Mouse (Mus musculus): ENCODE results near the gene Pigp.

The Pigp gene

DNA sequence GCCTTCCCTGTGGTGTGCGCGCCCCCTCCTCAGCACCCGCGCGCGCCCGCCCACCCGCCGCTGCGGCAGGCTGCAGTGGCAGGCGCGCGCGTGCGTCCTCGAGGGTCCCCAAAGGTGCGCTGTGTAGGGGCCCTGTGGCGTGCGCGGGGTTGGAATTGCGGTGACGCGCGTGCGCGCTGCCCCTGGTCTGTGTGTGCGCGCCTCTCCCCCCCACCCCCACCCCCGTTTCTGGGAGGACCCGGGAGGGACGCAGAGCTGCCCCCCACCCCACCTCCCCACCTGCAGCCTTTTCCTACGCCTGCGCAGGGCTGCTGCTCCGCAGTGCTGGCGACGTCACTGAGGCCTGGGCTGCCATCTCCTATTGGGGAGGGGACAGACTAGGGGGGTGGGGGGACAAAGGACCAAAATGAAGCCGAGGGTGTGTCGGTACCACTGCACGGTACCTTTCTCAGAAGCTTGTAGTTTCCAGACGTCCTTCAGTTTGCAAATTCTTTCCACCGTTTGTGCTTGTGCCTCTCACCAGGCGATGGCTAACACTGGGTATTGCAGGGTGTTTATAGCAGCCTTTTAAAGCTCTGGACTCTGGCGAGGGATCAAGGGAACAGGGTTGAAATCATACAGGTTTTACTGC lies at the start of gene Pigp:
TSS of gene Pigp (minus strand) at position 542 of the 631 bp plus-strand sequence.
- peak; percentile 36 for DNase-seq (ENCODE audit: low read depth)

DNA sequence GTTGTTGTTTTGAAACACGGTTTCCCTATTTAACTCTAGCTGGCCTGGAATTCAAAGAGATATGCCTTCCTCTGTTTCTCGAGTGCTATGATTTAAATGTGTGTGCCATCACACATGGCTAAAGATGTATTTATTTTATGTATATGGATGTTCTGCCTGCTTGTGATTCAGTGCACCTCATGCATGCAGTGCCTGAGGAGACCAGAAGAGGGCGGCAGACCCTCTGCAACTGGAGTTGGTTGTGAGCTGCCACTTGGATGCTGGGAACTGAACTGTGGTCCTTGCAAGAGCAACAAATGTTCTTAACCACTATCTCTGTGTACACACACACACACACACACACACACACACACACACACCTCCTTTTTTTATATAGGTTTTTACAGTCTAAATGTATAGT lies 48.9 kb upstream of the Pigp start:
- DNase-seq (ENCODE audit: low read depth), result no peak

DNA sequence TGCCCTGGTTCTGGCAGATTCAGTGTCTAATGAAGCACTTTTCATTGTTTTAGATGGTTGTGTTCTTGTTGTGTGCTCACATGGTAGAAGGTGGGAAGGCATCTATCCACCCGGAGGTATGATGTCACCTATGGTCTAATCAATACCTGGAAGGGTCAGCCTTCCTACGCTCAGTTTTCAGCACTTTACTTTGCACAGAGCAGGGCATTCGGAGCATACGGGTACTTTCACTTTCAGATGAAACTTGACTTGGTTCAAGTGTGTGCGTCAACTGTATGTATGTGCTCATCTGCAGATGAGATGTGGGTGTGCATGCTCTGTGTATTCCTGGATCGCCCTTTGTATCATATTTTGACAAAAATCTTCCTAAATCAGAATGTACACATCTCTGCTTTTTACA lies 42.5 kb upstream of the Pigp start:
- DNase-seq (ENCODE audit: low read depth), result no peak

DNA sequence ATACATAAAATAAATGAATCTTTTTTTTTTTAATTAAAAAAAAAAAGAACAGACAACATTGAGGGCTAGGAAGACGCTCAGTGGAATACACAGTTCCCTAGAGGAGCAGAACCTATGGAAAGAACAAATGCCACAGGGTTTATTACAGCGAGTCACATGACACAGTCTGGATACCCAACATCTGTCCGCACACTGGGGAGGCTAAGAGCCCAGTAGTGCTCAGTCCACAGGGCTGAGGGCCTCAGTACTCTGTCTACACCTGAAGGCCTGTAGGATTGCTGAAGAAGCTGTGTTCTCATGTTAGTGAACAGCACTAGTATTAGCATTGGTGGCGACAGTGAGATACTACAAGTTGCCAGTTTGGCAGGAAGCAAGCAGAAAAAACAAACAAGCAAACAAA lies 41.1 kb upstream of the Pigp start:
- no peak for DNase-seq (ENCODE audit: low read depth)

DNA sequence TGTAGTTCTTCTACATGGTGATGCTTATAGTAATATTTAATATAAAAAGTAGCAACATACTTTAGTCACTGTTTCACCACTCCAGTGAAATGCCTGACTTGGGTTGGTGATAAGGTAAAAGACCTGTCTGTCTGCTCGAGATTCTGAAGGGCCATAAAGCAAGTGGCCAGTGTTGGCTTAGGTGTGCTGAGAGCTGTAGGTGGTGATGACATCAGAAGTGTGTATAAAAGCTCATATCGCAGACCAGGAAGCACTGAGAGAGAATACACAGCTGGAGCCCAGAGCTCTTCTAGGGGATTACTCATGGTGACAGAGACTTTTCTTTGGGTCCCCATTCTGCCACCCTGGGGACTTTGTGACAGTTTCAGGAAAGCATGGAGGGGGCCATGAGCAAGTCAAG lies 40.6 kb upstream of the Pigp start:
- no peak for DNase-seq (ENCODE audit: low read depth)

DNA sequence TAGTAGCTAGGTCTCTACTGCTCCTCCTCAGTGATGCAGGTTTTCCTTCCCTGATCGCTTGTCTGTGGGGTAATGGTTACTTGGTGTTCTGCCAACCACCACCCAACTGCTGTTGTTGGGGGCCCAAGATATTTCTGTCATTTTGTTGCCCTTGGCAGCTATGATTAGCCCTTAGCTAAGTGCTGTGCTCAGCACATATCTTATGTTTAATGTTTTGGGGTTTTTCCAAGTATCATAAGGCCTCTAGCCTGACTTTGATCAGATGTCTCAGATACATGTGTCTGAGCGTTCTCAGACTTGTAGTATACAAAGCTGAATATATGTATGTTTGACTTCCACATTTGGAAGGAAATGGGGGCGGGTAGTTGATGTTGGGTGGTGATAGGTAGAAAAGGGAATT lies 39.6 kb upstream of the Pigp start:
- no peak for DNase-seq (ENCODE audit: low read depth)

DNA sequence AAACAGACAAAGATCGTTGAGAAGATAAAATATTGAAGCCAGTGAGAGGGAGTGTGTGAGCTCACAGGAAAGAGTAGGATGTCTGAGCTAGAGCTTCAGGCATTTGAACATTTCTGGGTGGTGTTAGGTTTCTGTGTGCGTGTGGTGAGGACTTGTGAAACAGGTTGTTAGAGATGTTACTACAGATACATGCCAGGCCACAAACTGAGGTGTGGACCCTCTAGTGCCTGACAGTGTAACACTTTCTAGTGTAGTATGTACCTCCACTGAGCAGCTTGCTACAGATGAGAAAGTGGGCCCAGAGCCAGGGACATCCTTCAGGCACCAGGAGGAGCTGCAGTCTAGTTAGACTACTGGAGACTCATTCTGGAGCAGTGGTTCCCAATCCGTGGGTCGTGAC lies 30.5 kb upstream of the Pigp start:
- DNase-seq (ENCODE audit: low read depth), result no peak

DNA sequence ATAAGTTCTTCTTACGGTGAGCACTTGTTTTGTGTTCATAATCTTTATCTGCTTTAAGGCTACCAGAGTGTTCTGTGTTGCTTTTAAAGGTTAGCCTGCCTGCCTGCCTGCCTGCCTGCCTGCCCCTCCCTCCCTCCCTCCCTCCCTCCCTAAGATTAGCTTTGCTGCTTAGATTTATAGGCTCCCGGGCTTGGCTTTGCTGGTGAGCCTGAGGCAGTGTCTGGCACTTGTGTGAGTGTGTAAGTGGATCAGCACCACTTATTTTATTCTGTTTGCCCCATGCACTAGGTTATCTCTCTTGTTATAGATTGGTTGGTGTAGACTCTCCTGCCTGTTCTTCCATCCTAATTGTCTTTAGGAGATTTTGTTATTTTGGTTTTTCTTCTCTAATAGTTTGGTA lies 30.0 kb upstream of the Pigp start:
- no peak for DNase-seq (ENCODE audit: low read depth)

DNA sequence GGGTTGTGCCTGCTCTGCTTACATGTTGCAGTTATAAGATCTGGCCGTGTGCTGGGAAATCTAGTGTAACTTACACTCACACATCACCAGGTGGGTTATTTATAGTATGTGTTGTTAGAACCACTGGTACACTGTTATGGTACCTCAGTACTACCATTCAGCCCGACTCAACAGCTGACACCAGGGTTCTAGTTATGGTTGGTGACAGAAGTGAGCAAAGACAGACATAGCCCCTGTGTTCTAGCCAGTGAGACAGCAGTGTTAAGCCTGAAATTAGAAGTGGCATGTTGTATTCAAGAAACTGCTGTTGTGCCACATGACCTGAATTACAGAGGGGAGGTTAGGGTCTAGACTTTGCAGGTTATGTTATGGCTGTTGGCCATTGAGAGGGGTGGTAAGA lies 27.5 kb upstream of the Pigp start:
- no peak for DNase-seq (ENCODE audit: low read depth)

DNA sequence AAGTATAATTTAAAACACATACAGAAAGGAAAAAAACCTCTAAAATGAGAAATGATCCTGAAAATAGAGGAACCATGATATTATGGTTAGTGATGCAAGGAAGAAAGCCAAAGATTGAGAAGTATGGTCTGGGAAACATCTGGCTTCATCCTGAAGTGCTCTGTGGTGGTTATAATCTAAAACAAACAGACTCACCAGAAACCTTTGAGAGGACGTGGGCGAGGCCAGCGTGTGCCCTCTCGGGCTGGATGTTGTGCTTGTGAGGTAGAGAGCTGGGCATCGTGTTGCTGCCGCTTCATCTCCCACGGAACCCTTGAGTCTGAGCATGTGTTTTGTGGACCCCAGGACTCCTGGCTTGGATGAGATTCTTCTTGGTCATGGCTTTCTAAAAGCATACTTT lies 25.0 kb upstream of the Pigp start:
- DNase-seq (ENCODE audit: low read depth), result no peak

DNA sequence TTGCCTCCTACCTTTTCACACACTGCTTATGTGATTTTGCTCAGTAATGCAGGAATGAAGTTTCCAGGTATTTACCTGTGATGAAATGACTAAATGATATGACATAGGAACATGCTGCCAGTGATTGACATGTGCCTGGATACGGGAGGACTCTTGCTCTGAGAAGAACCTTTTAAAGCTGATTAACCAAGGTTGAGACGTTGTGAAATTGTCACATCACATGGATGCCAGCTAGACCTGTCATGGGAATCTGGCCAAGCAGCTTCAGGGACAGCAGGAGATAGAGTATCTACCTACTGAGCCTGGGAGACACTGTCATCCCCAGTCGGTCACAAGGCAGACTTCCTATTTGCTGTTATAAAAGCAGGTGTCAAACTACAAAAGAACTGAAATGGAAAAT lies 23.4 kb upstream of the Pigp start:
- no peak for DNase-seq (ENCODE audit: low read depth)

DNA sequence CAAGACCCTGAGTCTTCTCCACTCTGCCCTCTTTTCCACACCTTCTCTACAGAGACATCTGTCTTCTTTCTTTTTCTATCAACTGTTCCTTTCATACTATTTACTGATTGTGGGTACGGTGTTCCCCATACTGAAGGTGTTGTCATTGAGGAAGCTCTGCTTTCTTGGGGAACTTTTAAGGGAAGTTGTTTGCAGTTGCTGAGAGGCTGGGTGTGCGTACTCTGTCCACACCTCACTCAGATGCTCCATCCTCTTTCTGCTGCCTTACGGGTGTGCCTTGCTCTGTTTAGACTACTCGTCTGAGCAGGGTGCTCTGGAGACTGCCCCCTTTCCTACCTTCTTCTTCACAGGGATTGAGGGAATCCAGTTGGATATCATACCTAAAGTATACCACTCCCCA lies 20.7 kb upstream of the Pigp start:
- no peak for DNase-seq (ENCODE audit: low read depth)

DNA sequence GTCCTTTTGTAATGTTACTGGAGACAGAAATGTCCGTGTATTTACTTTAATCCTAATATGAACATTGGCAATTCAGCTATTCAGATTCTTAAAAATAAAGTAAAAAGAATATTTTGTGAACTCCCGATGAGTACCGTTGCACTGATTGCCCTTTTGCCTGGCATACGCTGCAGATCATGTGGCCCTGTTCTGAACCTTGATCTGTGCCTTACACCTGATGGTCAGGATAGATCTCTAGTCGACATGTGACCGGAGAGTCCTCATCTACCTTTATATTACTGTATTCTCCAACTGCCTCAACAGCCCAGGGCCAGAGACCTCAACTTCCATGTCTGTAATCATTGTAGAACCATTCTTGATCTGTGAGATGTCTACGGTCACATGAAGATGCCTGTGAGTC lies 16.0 kb upstream of the Pigp start:
- DNase-seq (ENCODE audit: low read depth), result no peak

DNA sequence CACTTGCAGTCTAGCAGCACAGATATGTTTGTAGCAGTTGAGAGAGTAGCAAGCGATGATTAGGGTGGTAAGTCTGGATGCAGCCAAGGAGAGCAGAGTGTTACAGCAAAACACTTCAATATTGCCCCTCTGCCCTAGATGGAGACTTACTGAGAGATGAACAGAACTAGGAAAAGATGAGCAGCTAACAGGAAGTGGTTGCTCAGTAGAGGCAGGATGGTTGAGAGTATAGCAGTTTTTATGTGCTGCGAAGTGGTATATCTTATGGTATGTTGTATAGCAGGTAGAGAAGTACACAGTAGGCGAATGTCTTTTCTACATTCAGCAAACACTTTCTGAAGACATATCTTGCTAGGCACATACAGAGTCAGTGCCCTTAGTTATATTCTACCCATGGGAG lies 11.6 kb upstream of the Pigp start:
- no peak for DNase-seq (ENCODE audit: low read depth)

DNA sequence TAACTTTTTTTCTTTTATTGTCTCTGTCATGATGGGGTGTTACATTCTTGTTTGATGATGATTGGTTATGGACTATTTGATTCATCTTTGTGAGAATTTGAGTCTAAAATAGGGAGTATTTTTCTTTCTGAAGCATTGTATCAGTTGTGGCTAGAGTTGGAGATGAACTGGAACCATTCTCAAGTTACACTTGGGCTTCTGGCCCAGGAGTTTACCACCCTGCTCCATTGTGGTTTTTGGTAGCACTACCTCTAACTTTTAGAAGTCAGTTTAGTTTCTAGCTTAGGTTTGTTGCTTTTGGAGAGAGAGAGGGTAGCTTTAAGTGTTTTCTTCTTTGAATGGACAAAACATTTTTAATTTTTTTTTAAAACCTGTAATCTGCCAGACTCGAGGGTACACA lies 7.7 kb upstream of the Pigp start:
- DNase-seq (ENCODE audit: low read depth), result no peak

DNA sequence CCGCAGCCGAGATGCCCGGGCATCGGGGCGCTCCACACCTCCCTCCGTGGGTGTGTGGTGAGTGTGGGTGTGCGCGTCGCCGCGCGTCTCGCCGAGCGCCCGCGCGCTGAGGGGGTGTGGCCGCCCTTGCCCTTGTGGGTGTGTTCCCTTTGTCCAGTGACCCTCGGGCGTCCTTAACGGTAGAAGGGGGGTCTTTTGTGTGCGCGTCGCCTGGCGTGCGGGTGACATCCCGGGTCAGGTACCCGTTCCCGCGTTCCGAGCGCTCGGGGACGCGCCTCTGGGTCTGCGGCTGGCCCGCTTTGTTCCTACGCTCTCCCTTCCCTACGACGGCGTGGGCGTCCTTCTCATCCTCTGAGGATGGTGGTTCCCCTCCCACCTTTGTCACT lies 734 bp downstream of the Pigp start:
- peak; percentile 40 for DNase-seq (ENCODE audit: low read depth)

DNA sequence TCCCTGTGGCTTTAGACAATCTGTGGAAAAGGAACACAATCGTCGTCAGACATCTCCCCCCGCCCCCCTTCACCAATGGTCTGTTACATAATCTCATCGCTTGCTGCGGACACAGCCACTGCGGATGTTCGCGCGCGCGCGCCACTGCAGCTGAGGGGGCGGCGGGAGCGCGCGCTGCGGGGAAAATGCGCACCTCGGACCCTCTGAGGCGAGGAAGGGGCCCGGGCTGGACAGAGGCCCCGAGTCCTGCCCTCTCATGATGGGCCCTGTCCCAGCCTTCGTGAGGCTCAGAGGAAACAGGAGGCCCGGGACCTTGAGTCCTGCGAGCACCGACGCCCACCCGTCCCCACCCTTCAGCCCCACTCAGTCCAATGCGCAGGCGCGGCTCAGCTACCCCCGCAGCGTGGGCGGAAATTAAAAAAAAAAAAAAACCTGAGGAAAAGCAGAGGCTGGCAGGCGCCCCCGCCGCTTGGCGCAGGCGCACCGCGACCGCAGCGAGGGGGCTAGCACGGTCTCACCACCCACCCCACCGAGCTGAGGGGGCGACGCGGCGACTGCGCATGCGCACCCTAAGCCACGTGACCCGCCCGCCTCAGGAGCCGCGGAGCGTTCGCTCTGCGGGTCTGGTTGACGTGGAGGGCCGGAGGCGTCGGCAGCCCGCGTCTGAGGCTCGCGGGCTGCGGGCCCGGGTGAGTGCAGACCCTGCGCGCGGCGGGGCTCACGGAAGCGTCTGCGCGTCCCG lies 1.3 kb downstream of the Pigp start, which contains the start of gene Ttc3:
TSS of gene Ttc3 (plus strand) at position 446 of the 742 bp plus-strand sequence.
- DNase-seq (ENCODE audit: low read depth), result peak; percentile 80

DNA sequence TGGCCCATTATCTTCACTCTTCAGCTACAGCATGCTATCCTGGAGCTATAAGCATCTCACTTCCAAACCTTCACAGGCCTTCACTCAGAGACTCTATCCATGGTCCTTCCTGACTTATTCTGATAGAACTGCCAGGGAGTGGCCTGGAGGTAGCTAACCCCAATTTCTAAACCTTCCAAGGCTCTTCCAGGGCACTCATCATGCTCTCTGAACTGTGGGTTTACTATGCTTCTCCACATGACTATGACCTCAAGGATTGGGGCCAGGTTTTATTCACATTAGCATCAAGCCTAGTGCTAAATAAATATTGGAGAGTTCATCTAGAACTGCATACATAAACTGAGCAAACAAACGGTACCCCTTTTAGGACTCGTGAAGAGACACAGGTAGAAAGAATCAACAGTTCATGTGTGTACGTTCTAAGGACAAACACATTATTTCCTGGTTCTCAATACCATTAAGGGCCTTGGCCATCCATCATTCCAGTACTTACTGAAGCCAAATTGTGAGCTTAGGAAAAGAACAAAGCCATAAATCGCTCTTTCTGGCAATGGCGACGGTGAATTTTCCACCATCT lies 2.0 kb downstream of the Pigp start:
- DNase-seq (ENCODE audit: low read depth), result no peak

DNA sequence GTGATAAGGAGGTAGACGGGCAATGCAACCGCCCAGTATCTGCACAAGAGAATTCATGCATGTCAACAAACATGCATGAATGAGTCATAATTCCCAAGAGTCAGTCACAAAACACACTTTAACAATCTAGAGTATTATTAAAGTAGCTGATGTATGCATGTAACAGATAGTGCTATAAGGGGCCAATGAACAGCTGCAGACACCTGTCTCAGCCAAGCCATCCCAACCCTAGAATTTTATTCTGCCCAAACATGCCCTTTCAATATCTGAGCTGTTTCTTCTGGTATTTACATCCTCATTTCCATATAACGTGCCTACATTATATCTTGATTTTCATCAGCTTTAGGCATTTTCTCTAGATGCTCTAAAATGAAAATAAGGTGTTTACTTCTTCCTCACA lies 6.2 kb downstream of the Pigp start:
- no peak for DNase-seq (ENCODE audit: low read depth)

DNA sequence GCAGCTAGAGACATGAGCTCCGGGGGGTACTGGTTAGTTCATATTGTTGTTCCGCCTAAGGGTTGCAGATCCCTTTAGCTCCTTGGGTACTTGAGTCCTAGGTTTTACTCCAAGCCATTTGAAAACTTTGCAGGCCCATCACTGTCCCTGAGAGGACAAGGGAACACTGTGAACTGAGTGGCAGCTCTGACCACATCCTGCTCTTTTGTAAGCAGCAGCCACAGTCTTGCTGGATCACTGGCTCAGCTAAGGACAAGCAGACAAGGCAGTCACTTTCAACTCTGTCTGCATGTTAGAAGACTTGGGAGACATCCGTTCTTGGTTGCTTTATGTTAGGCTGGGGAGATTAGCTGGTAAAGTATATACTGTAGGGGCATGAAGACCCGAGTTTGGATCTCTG lies 7.8 kb downstream of the Pigp start:
- DNase-seq (ENCODE audit: low read depth), result no peak

DNA sequence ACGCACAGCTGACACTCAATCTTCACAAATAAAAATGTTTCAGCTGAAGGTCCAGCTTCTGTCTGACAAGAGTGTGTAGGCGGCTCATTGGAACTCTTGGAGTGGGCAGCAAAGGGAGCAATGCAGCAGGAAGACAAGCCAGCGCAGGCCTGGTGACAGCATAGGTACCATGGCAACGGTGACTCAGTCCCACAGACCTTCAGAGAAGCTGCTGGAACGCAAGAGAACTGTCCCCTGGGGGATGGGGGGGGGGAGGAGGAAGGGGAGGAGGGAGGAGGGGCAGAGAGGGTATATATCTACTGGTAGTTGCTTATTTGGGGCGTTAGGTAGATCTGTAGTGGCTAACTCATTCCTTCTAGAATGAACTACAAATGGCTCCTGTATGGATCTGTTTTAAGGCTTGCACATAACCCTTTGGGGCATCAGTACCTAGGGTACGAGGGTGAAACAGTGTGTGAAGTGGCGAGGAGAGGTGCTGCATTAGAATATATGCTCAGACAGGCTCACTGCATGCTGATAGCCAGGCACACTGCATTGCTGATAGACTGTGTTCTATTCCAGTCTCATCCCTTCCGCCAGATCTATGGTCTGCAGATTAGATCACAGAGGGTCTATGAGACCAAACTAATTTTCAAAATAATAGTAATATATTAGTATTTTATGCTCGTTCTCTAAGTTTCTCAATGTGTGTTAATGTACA lies 9.3 kb downstream of the Pigp start:
- peak; percentile 47 for DNase-seq (ENCODE audit: low read depth)

DNA sequence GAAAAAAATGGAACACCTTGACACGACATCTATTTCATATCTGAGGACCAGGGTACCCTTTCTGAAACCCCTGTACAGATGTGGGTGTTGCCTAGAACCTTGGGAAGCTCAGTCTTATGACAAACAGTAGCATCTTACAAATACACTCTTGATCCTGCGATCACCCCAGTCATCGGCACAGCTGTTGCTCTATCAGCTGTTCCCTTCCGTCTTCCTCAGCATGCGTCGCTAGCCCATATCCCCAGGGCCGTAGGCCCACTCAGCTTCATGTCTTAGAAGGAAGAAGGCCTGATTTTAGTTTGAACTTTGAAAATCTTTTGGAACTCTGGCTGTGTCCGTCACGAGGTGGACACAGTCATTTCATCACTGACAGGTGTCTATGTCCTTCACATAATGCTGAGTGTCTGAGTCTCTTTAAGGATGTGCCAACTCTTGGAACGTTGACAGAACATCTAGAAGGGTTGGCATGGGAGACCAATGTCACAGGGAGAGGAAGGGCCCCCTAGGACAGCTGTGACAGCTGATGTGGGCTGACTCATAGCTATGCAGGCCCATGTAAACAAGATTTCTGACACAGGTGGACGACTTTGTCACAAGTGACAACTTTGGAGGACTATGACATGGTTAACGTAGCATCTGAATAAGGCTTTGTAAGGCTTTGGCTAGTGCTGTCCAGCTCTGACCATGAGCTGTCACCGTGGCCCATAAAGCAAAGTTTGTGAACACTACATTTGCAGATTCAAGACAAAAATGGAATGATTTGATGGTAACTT lies 10.9 kb downstream of the Pigp start:
- DNase-seq (ENCODE audit: low read depth), result no peak

All from c-Kit-positive CD71-negative TER-119-negative erythroid progenitor cells, embryonic 14.5 days (primary cell).